ENCODE assay signal across 8 mouse cellular contexts in the genomic region with DNA sequence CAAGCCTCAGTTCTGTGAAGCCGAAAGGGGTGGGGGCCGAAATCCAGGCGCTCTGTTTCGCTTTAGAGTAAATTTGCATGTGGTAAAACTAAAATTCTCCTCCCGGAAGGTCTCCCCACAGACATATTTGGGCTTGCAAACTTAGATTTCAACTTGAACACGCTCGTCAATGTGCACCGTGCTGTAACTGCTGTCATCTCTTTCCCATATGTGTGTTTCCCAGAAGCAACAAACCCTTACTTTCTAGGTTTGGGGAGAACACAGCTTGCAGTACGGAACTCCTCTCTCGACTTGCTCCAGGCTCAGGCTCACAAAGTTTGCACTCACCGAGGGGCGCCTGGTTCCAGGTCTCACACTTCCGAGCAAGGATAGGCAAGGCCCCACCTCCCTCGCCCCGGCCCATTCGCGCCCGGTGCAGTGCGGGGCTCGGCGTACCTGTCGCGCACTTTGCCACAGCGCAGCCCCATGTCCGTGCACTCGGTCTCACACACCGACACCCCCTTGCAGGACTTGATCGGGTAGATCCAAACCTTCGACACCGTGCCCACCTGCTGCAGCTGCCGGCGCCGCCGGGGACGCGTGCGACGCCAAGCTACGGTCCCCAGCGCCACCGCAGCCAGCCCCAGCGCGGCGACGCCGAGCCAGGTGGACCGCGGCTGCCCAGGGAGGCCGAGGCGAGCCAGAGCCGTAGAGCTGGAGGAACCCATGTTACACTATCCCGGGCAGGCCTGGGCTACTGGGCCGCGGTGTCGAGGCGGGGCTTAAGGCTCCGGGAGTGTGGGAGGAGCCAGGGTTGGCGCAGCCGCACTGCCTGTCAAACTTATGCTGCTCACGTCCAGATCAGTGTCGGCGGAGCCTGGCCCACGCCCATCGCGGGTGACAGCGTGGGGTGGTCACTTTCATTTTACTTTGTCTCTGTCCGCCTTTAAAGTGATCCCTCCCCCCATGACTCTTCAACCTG. TPM values are rescaled to one million over a fixed set of nuclear protein-coding genes. Genes with fewer than 3 reads are reported as not detected.
A peak's percentile ranks its signal among the peaks of the same experiment; 100 is the strongest.
DNase-seq lines count a peak whose midpoint lies in the region; ATAC-seq lines count a peak whose summit lies in the region.

No protein-coding gene starts in this region.

- H3K27me3 ChIP-seq in forebrain, embryonic 10.5 days (ENCODE audit: poor library complexity, severe bottlenecking), result peaks cover 57% of the 10 kb centered on the region
- no peaks in the 10 kb centered on the region for H3K27me3 ChIP-seq in heart, embryonic 15.5 days
- H3K27me3 ChIP-seq in liver, embryonic 13.5 days, result no peaks in the 10 kb centered on the region
- H3K27me3 ChIP-seq in stomach, embryonic 14.5 days (ENCODE audit: control insufficient read depth, insufficient read depth, low read length), result no peaks in the 10 kb centered on the region

- ATAC-seq in heart, embryonic 15.5 days (replicated peaks; ENCODE audit: insufficient number of reproducible peaks, insufficient read depth, low FRiP score, low read depth), result peak; percentile 97
- ATAC-seq in liver, embryonic 13.5 days (ENCODE audit: low read depth), result peak; percentile 98
- ATAC-seq in stomach, embryonic 14.5 days (ENCODE audit: insufficient number of reproducible peaks, insufficient read depth, low FRiP score, low read depth), result peak; percentile 97

- H3K27ac ChIP-seq in forebrain, embryonic 10.5 days, result peak overlapping the region; percentile 89
- H3K27ac ChIP-seq in heart, embryonic 15.5 days, result peak overlapping the region; percentile 87
- peak overlapping the region; percentile 87 for H3K27ac ChIP-seq in liver, embryonic 13.5 days
- peak overlapping the region; percentile 78; the same call in 1 of the 2 replicates for H3K27ac ChIP-seq in stomach, embryonic 14.5 days (ENCODE audit: low read length)

- H3K4me2 ChIP-seq in heart, embryonic 15.5 days, result peak overlapping the region; percentile 81
- peak overlapping the region; percentile 88 for H3K4me2 ChIP-seq in liver, embryonic 13.5 days
- peak overlapping the region; percentile 91 for H3K4me2 ChIP-seq in stomach, embryonic 14.5 days (replicated peaks; ENCODE audit: low read depth, low read length)

- H3K9me3 ChIP-seq in forebrain, embryonic 10.5 days, result no peaks in the 10 kb centered on the region
- H3K9me3 ChIP-seq in heart, embryonic 15.5 days (replicated peaks), result no peaks in the 10 kb centered on the region
- H3K9me3 ChIP-seq in liver, embryonic 13.5 days (replicated peaks), result no peaks in the 10 kb centered on the region
- H3K9me3 ChIP-seq in stomach, embryonic 14.5 days (ENCODE audit: control insufficient read depth, low read depth, low read length), result no peaks in the 10 kb centered on the region

- WGBS in forebrain, embryonic 10.5 days, result under 1% methylated on average over 67 of the region's 67 CpGs
- under 1% methylated on average over 67 of the region's 67 CpGs for whole genome bisulfite sequencing in heart, embryonic 15.5 days
- WGBS in liver, embryonic 13.5 days (ENCODE audit: insufficient replicate concordance), result 1% methylated on average over 67 of the region's 67 CpGs
- WGBS in stomach, embryonic 14.5 days, result under 1% methylated on average over 67 of the region's 67 CpGs

- peak overlapping the region; percentile 89 for H3K9ac ChIP-seq in heart, embryonic 15.5 days
- peak overlapping the region; percentile 92 for H3K9ac ChIP-seq in liver, embryonic 13.5 days
- H3K9ac ChIP-seq in stomach, embryonic 14.5 days (replicated peaks; ENCODE audit: low read depth, low read length), result peak overlapping the region; percentile 84

- H3K36me3 ChIP-seq in forebrain, embryonic 10.5 days (replicated peaks), result 0 out of 2 replicates have a peak, but pooled peaks cover 2% of the 10 kb centered on the region
- peaks cover 3% of the 10 kb centered on the region; the same call in 1 of the 2 replicates for H3K36me3 ChIP-seq in heart, embryonic 15.5 days
- H3K36me3 ChIP-seq in liver, embryonic 13.5 days, result peaks cover 9% of the 10 kb centered on the region
- no peaks in the 10 kb centered on the region for H3K36me3 ChIP-seq in stomach, embryonic 14.5 days (ENCODE audit: control insufficient read depth, insufficient read depth, low read length)

- H3K4me1 ChIP-seq in forebrain, embryonic 10.5 days, result peaks cover 28% of the 10 kb centered on the region
- H3K4me1 ChIP-seq in heart, embryonic 15.5 days (replicated peaks), result peaks cover 25% of the 10 kb centered on the region
- H3K4me1 ChIP-seq in liver, embryonic 13.5 days (replicated peaks), result peaks cover 61% of the 10 kb centered on the region
- peaks cover 4% of the 10 kb centered on the region; the same call in 1 of the 2 replicates for H3K4me1 ChIP-seq in stomach, embryonic 14.5 days (ENCODE audit: control insufficient read depth, insufficient read depth, low read length)

- H3K4me3 ChIP-seq in forebrain, embryonic 10.5 days, result peak overlapping the region; percentile 87
- peak overlapping the region; percentile 81 for H3K4me3 ChIP-seq in heart, embryonic 15.5 days
- H3K4me3 ChIP-seq in liver, embryonic 13.5 days (replicated peaks), result peak overlapping the region; percentile 82
- peak overlapping the region; percentile 85 for H3K4me3 ChIP-seq in stomach, embryonic 14.5 days (ENCODE audit: low read depth, low read length)

- peak; percentile 67 to 79 for DNase-seq in CD8-positive naive resting alpha-beta T cell, adult 2 months (ENCODE audit: low read depth in 2 of 2, low spot score in 2 of 2)
- DNase-seq in c-Kit-positive CD71-negative TER-119-negative erythroid progenitor cells, embryonic 14.5 days (ENCODE audit: low read depth), result peak; percentile 82
- DNase-seq in forebrain, embryonic 10.5 days (ENCODE audit: extremely low spot score, low spot score), result peak; percentile 85
- DNase-seq in kidney, postnatal 14 days, result peak; percentile 94
- DNase-seq in liver, embryonic 13.5 days, result peak; percentile 94
- peak; percentile 84 to 85 for DNase-seq in natural killer cell, adult 2 months (ENCODE audit: low spot score in 2 of 2)

RNA-seq across cellular contexts. Expression of a gene that starts 0.9 kb away (rescaled TPM):
- 78.1 and 82.6 TPM in 2 replicates for polyA plus RNA-seq in forebrain, embryonic 10.5 days (2016; fragmentation: Nextera tagmentation; extraction: Ambion mirVana)
- polyA plus RNA-seq in heart, embryonic 15.5 days (2015; fragmentation: Nextera tagmentation; extraction: Ambion mirVana), result 115 and 120 TPM in 2 replicates
- polyA plus RNA-seq in liver, embryonic 13.5 days (2015; fragmentation: Nextera tagmentation; extraction: Ambion mirVana), result 189 and 193 TPM in 2 replicates
- 174 and 197 TPM in 2 replicates for polyA plus RNA-seq in stomach, embryonic 14.5 days (2014; fragmentation: Nextera tagmentation; extraction: Ambion mirVana)

RNA-seq across cellular contexts. Expression of a gene that starts 34.3 kb away (rescaled TPM):
- polyA plus RNA-seq in forebrain, embryonic 10.5 days (2016; fragmentation: Nextera tagmentation; extraction: Ambion mirVana), result not detected in 2 replicates
- polyA plus RNA-seq in heart, embryonic 15.5 days (2015; fragmentation: Nextera tagmentation; extraction: Ambion mirVana), result 0.39 TPM in 1 of 2 replicates, not detected in the other
- polyA plus RNA-seq in liver, embryonic 13.5 days (2015; fragmentation: Nextera tagmentation; extraction: Ambion mirVana), result 13.4 and 13.8 TPM in 2 replicates
- polyA plus RNA-seq in stomach, embryonic 14.5 days (2014; fragmentation: Nextera tagmentation; extraction: Ambion mirVana), result 0.20 TPM in 1 of 2 replicates, not detected in the other

RNA-seq across cellular contexts. Expression of a gene that starts 37.6 kb away (rescaled TPM):
- polyA plus RNA-seq in forebrain, embryonic 10.5 days (2016; fragmentation: Nextera tagmentation; extraction: Ambion mirVana), result 0.56 and 0.58 TPM in 2 replicates
- polyA plus RNA-seq in heart, embryonic 15.5 days (2015; fragmentation: Nextera tagmentation; extraction: Ambion mirVana), result 0.93 and 1.4 TPM in 2 replicates
- 1.3 and 1.6 TPM in 2 replicates for polyA plus RNA-seq in liver, embryonic 13.5 days (2015; fragmentation: Nextera tagmentation; extraction: Ambion mirVana)
- 1.9 and 2.1 TPM in 2 replicates for polyA plus RNA-seq in stomach, embryonic 14.5 days (2014; fragmentation: Nextera tagmentation; extraction: Ambion mirVana)

Comparison
In these comparisons a context has a peak if more than half of its experiments do, and no peak if none do; other contexts are left out.
1. Peak in every context shown above with its lines: DNase-seq, ATAC-seq, H3K4me3 ChIP-seq and H3K27ac ChIP-seq.
2. RNA of a gene that starts 34.3 kb away (polyA plus RNA-seq): 13.4 to 13.8 TPM in liver, embryonic 13.5 days; 0.20 TPM in stomach, embryonic 14.5 days, not detected in forebrain, embryonic 10.5 days and 0.39 TPM in heart, embryonic 15.5 days; every median in the first group is over 10 times any median in the second.